Mouse (Mus musculus) kidney, postnatal 0 days (tissue): Measurements from ENCODE around the gene Sgms1. TPM values are rescaled to one million over a fixed set of nuclear protein-coding genes. Genes with fewer than 3 reads are reported as not detected.

Experiments used
- ATAC-seq: fragments of 200-750 bp; cut with Nextera tagmentation; replicated peaks from 2 replicates; pipeline ENCODE4 v1.8.0; 2017; ENCODE audit warnings: low read depth, moderate number of reproducible peaks, moderate TSS enrichment, moderate library complexity; ENCODE audit not compliant: low FRiP score
- DNase-seq: peaks from one replicate; pipeline ENCODE4 v3.0.0-alpha.2; 2016; ENCODE audit warnings: low spot score
- H3K27ac ChIP-seq: fragments of 300-500 bp; sonication (generic); 2 replicates; pipeline ENCODE4 v1.5.1; 2014; ENCODE audit warnings: mild to moderate bottlenecking
- H3K27me3 ChIP-seq: fragments of 300-500 bp; sonication (generic); 2 replicates; pipeline ENCODE4 v1.6.1; 2014; ENCODE audit warnings: low read length, mixed read lengths; ENCODE audit not compliant: insufficient read depth
- H3K36me3 ChIP-seq: fragments of 300-500 bp; sonication (generic); 2 replicates; pipeline ENCODE4 v1.6.1; 2014; ENCODE audit warnings: low read length, mixed read lengths; ENCODE audit not compliant: insufficient read depth
- H3K4me1 ChIP-seq: fragments of 300-500 bp; sonication (generic); replicated peaks from 2 replicates; pipeline ENCODE4 v1.6.1; 2014; ENCODE audit warnings: antibody characterized with exemption, low read length, mixed read lengths; ENCODE audit not compliant: insufficient read depth
- H3K4me2 ChIP-seq: fragments of 300-500 bp; sonication (generic); 2 replicates; pipeline ENCODE4 v1.6.1; 2014; ENCODE audit warnings: mild to moderate bottlenecking, low read length, moderate library complexity, mixed read lengths
- H3K4me3 ChIP-seq: fragments of 300-500 bp; sonication (generic); replicated peaks from 2 replicates; pipeline ENCODE4 v1.5.1; 2014; ENCODE audit warnings: low read depth, low read length
- H3K9ac ChIP-seq: fragments of 300-500 bp; sonication (generic); 2 replicates; pipeline ENCODE4 v1.6.1; 2014; ENCODE audit warnings: low read depth, low read length
- H3K9me3 ChIP-seq: fragments of 300-500 bp; sonication (generic); replicated peaks from 2 replicates; pipeline ENCODE4 v1.6.1; 2016; ENCODE audit warnings: low read length, inconsistent platforms, mixed read lengths
- CTCF ChIP-seq: IDR thresholded peaks from 2 replicates; pipeline ENCODE4 v1.5.1; 2016; ENCODE audit warnings: antibody characterized with exemption, low read depth, mild to moderate bottlenecking, moderate library complexity
- WGBS: fragments of 180-500 bp; shearing (Covaris S2); extraction: QIAGEN DNeasy Blood & Tissue Kit; methylation state at CpG from one replicate; pipeline ENCODE4 v1.1.7; 2014; 5-methylcytosine and 5-hydroxymethylcytosine counted together
- polyA plus RNA-seq: library from polyadenylated mRNA; unstranded; fragments of >200 nt; fragmentation: Nextera tagmentation; extraction: Ambion mirVana; gene quantifications from 2 replicates; pipeline ENCODE4 v1.2.1, GENCODE M21; 2015

Gene Sgms1
- polyA plus RNA-seq, 1 experiment from 2014 or later = 42.4 TPM

GRCm38 (mm10) chr19:32202131-32203114, 187.1 kb downstream of the Sgms1 start:
- no peaks in the 10 kb centered on the region for H3K9me3 ChIP-seq
- peak overlapping the region; percentile 56; the same call in 1 of the 2 replicates for H3K27ac ChIP-seq
- H3K4me3 ChIP-seq = no peak overlapping the region
- no peaks in the 10 kb centered on the region for H3K4me1 ChIP-seq
- ATAC-seq (peak; percentile 78), DNase-seq (no peak)
- WGBS = 52% methylated on average over 12 of the region's 12 CpGs
- H3K36me3 ChIP-seq = no peaks in the 10 kb centered on the region
- H3K4me2 ChIP-seq = no peak overlapping the region
- peak; percentile 9; the same call in 1 of the 2 replicates for TF ChIP-seq CTCF
- H3K9ac ChIP-seq = no peak overlapping the region
- no peaks in the 10 kb centered on the region for H3K27me3 ChIP-seq

DNA sequence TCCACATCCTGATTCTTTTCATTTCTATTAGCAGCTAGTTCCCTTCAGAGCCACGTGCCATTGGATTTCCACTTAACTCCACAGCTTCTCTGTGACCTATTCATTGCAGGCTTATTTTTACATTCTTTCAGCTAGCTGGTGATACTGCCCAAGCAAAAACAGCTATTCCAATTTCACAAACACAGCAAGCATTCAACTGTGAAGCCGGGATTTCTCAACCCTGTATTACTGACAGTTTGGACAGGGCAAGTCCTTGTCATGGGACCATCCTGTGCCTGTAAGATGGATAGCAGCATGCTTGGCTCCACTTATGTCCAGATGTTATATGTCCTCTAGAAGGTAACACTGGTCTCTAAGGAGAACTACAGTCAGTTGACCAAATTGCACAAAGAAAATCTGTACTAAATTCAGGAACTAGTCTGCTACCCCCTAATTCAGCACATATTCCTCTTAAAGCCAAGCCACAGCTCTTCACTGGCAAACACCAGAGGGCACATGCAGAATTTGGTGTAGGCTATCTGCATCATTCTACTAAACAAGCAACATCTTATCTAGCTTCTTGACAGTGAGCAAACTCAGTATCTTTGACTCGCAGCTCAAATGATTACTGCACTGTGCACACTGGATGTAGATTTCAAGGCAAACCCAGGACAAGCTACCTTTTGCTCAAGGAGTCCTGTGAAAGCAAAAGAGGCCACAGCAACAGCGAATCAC, 189.5 kb downstream of the Sgms1 start:
- 0 out of 2 replicates have a peak, but pooled peaks cover 2% of the 10 kb centered on the region for H3K4me1 ChIP-seq
- H3K9me3 ChIP-seq = no peaks in the 10 kb centered on the region
- no peak overlapping the region for H3K4me3 ChIP-seq
- no peak overlapping the region for H3K4me2 ChIP-seq
- TF ChIP-seq CTCF = peak; percentile 15; the same call in 1 of the 2 replicates
- no peak for DNase-seq
- H3K9ac ChIP-seq = no peak overlapping the region
- ATAC-seq = no peak
- no peaks in the 10 kb centered on the region for H3K36me3 ChIP-seq
- H3K27ac ChIP-seq = no peak overlapping the region
- WGBS = 64% methylated on average over 4 of the region's 4 CpGs
- no peaks in the 10 kb centered on the region for H3K27me3 ChIP-seq

DNA sequence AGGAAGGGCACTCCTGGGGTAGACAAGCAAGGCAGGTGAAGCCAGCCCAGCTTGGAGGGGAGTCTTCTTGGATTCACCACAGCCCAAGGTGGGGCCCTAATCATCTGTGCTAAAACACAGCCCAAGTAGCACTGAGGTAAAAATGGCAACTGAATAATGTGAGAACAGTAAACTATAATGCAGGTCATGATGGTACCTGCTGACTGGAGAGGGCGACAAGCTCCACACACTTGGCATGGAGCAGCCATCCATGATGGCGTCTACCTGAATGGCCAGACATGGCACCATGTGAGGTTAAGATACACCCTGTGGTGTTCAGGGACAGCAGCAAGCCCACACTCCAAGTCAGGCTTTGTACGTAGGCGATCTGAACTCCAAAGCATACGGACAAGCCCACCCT, 190.4 kb downstream of the Sgms1 start:
- no peak overlapping the region for H3K27ac ChIP-seq
- no peak overlapping the region for H3K4me3 ChIP-seq
- no peak for TF ChIP-seq CTCF
- WGBS = 90% methylated on average over 5 of the region's 5 CpGs
- no peaks in the 10 kb centered on the region for H3K36me3 ChIP-seq
- DNase-seq = no peak
- 0 out of 2 replicates have a peak, but pooled peaks cover 2% of the 10 kb centered on the region for H3K4me1 ChIP-seq
- ATAC-seq = no peak
- H3K4me2 ChIP-seq = no peak overlapping the region
- H3K27me3 ChIP-seq = no peaks in the 10 kb centered on the region
- no peaks in the 10 kb centered on the region for H3K9me3 ChIP-seq
- no peak overlapping the region for H3K9ac ChIP-seq

GRCm38 (mm10) chr19:32198494-32199106, 190.9 kb downstream of the Sgms1 start:
- TF ChIP-seq CTCF = peak; percentile 21; the same call in 1 of the 2 replicates
- H3K4me3 ChIP-seq = no peak overlapping the region
- WGBS = 97% methylated on average over 7 of the region's 7 CpGs
- DNase-seq = no peak
- H3K27ac ChIP-seq = no peak overlapping the region
- H3K9me3 ChIP-seq = no peaks in the 10 kb centered on the region
- 0 out of 2 replicates have a peak, but pooled peaks cover 2% of the 10 kb centered on the region for H3K4me1 ChIP-seq
- H3K9ac ChIP-seq = no peak overlapping the region
- H3K36me3 ChIP-seq = no peaks in the 10 kb centered on the region
- no peak for ATAC-seq
- no peaks in the 10 kb centered on the region for H3K27me3 ChIP-seq
- H3K4me2 ChIP-seq = no peak overlapping the region

GRCm38 (mm10) chr19:32196976-32197819, 192.3 kb downstream of the Sgms1 start:
- Histone ChIP-seq H3K27me3 (no peaks in the 10 kb centered on the region), H3K4me3 (no peak overlapping the region), H3K9ac (no peak overlapping the region), H3K36me3 (no peaks in the 10 kb centered on the region), H3K27ac (no peak overlapping the region), H3K4me1 (0 out of 2 replicates have a peak, but pooled peaks cover 2% of the 10 kb centered on the region), H3K9me3 (no peaks in the 10 kb centered on the region), H3K4me2 (no peak overlapping the region)
- ATAC-seq (no peak), DNase-seq (no peak)
- 73% methylated on average over 15 of the region's 15 CpGs for WGBS
- no peak for TF ChIP-seq CTCF
